Mouse (Mus musculus): ENCODE results near the gene Mdh1.

Mdh1 gene

DNA sequence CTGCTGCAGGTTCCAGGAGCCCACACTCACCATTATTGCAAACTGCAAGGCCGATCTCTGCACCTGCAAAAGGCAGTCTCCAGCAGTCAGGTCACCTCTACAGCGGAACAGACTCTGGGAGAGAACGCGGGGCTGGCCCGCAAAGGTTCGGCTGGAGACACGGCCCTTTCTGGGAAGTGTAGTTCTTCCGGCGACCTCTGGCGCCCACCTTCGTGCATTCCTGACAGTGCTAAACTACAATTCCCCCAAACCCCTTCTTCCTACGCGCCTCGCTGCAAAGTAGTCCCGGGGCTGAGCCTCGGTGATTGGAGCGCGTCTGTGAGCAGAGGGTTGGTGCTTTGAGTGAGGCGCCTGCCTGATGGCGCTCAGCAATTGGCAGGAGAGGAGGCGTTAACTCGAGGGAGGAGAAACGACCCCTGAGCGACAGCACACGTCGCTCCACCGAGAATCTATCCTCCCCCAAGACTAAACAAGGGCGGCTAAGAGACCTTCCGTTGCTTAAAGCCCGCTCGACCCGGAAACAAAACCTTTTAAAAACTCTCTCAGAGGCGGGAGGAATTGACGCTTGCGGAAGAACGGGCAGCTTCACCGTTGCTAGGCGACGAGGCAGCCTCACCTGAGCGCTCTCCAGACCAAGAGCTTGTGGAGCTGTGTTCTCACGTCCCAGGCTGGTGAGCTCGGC lies at the start of gene Mdh1, which contains the start of gene Wdpcp:
Gene Mdh1, minus strand, starts transcription at position 668 of the 682 bp plus-strand sequence.
Gene Wdpcp, plus strand, starts transcription at position 536 of the 682 bp plus-strand sequence.
- peak; percentile 99 for DNase-seq

DNA sequence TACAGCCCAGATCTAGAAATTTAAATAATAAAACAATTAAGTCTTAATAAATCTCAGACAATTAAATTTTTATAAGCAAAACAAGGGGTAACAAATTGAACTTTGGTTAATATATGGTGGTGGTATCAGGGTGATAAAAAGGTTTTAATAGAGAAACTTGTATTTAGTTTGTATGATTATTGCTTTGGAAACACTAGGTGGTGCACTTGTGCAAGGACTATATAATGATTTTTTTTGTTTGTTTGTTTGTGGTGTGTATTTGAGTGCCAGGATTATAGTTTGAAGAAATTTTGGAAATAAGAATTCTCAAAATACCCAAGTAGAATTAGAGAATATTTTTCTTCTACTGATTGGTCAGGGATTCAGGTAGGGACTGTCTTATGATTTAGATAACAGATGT lies 43.7 kb upstream of the Mdh1 start:
- no peak for DNase-seq

DNA sequence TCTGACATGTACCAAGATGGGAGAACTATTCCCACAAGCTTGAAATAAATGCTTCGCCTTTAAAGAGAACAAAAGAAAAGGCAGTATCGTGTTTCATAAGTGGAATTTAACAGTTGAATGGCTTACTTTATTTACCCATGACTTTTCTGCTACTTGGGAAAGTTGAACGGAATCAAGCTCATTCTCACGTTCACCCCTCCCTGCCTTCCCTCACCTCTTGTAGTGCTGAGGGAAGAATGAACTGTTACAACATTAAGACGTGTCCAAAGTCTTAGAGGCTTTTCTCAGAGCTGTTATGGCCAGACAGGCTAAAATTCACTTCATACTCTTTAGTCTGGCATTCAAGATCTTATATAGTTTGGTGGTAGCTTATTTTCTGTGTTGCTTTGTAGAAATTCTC lies 30.3 kb upstream of the Mdh1 start:
- DNase-seq = no peak

DNA sequence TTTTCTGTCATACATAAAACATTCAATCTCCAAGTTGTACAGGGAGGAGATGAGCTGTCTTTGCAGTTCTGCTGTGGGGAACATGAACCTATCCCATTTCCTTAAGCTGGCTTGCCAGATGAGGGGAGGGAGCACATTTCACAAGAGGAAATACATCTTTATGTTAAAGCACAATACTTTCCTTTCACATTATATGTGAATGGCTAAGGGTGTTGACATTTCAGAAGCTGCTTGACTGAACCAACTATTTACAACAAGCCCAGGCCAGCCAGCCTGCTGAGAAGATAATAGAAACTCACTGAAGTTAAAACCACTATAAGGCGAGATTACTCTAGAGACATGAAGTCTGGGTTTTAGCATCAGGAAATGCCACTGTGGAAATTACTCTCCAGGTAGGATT lies 11.1 kb upstream of the Mdh1 start:
- DNase-seq = no peak

DNA sequence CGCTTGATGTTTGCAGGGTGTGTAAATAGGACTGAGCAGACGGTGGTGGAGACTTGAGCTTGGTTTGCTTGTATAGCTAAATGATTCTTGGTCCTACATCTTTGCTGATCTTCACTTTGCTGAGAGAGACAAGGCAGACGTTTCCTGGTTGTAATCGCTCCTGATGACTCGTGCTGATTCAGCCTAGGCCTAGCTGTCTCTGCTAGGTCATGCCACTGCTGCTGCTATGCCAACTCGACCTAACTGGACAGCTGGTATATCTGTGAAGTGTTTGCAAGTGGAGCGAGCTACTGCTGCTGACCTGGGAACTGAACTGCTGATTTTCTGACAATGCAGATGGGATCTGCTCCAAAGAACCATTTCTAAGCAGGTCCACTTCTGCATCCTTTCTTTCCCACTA lies 9.3 kb upstream of the Mdh1 start:
- no peak for DNase-seq

DNA sequence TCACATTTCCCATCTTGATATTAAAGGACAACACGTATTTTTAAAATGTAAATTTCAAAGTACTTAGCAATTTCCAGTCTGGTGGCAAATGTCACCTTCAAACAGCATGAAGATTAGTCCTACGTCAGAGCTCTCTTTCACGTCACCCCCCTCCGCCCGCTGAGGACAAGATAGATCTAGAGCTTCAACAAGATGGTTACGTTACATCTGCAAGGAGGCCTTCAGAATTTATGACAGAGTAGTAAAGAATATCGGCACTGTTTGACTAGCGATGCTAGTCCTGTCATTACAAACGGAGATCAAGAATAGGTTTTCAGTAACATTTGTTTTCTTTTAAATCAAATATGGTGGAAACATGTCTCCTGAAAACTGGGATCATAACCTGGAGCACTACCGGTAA lies 1.2 kb downstream of the Mdh1 start:
- peak; percentile 65 for DNase-seq

DNA sequence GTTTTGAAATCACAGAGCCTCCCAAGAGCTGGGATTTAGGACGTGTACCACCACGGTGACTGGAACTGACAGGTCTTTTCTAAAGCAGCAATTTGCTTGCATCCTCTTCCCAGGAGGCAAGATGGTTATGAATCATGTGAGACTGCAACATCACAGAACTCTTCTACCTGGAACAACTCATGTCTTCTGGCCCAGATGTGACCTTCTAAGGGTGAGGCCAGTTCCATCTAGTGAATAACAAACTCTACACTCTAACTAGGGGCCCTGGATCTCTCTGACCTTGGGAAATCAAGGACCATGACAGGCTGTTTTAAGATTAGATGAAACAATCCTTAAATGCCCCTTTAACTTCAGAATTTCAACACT lies 2.1 kb downstream of the Mdh1 start:
- DNase-seq = peak; percentile 36

DNA sequence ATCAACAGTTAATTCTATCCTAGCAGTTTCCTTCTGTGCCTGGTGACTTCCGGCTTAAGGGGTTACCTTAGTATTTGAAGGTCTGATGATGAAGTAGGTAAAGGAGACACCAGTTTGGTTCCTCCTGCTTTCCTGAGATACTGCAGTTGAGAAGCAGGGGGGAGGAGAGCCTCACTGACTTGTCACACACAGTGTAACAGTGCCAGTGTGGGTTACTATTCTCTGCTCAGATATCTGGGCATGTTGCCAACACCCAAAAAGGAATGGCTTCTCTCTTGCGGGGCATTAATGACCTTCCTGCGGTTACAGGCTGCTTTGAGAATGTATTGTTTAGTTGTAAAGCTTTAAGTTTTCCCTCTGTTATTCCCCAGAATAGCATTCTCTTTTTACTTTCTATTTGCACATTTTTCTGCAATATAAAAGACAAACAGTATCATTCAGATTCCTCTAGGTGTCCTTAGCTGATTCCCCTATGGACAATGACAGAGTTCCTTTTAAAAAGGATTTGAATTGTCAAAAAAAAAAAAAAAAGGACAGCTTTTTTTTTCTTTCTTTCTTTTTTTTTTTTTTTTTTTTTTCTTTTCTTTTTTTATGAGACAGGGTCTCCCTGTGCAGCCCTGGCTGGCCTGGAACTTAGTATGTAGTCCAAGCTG lies 2.6 kb downstream of the Mdh1 start:
- peak; percentile 45 for DNase-seq

DNA sequence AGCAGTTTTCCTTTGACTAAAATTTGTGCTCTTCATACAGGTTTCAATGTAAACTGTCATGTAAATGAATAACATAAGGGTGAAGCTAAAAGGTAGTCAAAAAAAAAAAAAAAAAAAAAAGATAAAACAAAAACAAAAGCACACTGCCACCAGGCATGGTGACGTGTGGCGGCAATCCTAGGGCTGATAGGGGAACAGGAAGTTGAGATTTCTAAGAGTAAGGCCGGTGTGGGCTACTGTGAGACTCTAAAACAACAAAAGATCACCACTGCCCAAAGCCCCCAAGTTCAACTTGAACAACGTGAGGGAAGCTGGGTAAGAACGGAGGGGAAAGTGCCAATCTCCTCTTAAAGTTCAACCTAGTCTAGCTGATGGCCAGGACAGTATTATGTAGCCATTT lies 3.2 kb downstream of the Mdh1 start:
- DNase-seq = no peak

DNA sequence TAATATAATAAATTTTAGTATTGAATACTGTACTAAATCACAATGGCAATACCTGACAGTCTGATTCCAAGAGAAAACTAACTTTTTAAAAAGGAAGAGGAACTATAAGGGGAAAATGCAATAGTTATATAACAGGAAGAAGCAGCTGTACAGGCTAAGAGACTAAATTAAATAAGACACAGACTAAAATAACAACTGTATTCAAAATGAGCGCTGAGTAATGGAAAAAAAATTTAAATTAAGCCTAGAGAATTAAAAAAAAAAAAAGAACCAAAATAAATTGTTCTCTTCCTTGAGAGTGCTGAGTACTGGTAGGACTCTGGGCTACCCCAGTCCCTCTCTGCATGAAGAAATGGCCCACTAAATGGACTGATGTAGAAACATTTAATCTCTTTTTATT lies 4.4 kb downstream of the Mdh1 start:
- no peak for DNase-seq

DNA sequence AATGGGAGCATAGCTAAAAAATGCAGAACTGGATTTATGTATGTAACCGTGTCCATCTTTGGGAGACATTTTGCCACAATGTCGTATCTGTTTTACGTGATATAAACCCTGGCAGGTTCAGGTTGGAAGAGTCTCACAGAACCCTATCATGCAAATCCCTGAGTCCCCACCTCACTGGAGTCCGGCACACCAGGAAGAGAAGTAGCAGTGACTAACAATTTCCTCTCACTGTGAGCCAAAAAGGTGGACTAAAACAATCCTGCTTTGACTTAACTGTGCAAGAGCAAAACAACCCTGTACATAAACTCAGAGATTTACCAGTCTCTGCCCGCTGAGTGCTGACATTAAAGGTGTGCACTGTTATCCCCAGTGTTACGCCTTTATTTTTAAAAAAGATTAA lies 5.2 kb downstream of the Mdh1 start:
- no peak for DNase-seq

DNA sequence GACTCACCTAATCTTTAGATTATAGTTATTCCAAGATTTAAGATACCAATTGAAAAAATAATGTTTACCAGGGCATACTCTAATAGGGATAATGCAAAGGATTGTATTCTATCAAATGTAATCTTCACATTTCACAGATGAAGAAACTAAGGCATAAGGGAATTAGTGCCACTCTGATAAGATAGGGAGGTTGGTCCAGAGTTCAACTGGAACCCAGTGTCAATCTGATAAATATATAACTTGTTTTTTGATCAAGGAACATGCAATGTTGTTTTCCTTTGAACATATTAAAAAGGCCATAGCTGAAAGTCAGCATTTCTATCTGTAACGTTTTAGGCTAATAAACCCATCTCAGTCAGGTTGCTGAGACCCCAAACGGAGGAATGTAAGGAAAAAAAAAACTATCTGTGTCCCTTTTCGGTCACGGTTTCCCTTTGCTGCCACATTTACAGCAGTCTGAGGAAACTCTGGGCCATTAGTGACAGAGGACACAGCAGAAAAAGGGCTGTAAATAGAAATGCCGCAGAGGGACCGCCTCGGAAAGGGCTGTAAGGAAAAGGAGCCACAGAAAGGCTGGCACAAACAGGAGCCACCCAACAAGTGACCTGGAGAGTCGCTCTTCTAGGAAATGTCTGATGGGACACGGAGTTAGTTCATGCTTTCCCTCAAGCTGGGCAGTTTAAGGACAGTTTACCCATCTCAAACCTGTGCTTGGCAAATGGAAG lies 7.3 kb downstream of the Mdh1 start:
- DNase-seq = no peak

DNA sequence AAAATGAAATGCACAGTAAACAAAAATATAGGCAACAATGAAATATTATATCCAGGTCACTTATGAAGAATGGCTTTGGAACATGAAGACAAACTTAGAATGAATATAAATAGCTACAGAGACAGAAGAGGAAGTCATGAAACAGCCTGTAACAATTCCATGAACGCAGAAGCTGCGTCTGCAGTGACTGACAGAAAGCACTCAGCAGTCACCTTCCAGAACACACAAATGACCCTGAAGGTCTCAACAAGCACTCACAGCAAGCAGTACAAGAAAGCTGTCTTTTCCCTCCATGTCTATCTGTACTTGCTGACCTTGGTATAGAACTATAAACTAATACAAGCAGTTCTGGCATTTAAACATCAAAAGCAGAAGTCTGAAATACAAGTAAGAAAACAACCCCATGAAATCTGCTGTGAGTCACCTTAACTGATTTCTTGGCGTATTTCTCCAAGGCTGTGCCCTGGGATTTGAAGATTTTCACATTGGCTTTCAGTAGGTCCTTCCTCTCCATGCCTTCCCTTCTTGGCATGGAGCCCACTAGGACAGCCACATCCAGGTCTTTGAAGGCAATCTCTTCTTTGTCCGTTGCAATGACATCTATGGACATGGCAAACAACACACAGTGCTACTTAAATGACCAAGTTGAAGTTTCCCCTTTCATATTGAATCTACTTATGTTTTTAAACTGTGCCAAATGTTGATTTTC lies 8.4 kb downstream of the Mdh1 start:
- no peak for DNase-seq

DNA sequence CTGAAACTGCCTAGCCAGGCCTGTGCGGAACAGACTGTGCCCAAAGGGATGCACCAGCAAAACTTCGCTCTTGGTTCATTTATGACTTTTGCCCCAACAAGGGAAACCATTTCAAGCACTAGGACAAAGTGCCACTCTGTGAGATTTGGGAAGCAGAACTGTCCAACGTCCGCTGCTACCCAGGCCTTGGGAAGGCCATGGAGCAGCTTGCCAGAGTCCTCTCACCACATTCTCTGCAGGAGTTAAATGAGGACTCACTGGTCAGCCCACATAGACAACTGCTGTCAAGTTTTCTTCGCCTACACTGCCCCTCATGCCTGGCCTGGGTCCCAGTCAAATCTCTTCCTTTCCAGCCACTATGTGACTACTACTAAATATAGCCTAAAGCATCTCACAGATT lies 10.8 kb downstream of the Mdh1 start:
- peak; percentile 53 for DNase-seq

DNA sequence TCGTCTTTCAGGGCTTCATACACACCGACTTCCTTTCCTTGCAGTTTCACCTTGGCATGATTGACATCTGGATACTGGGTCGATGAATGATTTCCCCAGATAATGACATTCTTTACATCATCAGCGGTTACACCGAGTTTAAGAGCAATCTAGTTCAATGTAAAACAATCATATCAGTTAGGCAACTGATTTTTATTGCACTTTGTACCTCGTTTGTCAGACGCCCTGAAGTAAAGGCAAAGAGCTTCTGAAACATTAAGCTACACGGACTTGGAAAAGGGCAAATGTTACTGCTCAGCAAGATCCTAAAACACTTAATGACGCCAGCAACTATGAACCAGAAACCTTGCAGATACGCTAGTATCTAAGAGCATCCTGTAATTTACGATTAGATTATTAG lies 12.4 kb downstream of the Mdh1 start:
- DNase-seq = no peak

DNA sequence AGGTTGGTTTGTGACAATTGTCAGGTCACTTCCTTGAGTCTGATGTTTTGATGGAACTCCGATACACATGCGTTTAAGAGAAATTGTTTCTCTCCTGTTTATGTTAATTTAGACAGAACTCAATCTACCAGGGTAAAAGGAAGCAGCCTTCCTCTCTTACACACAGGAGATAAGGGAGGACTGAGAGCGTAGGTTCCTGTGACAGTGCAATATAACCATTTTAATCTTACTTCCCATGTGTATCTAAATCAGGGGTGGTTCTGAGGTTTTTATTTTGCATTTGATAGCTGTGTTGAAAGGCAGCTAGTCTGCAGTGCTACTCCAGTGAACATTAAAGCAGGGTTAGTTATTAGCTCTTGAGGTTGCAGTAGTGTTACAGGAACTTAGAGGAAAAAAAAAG lies 20.1 kb downstream of the Mdh1 start:
- no peak for DNase-seq

DNA sequence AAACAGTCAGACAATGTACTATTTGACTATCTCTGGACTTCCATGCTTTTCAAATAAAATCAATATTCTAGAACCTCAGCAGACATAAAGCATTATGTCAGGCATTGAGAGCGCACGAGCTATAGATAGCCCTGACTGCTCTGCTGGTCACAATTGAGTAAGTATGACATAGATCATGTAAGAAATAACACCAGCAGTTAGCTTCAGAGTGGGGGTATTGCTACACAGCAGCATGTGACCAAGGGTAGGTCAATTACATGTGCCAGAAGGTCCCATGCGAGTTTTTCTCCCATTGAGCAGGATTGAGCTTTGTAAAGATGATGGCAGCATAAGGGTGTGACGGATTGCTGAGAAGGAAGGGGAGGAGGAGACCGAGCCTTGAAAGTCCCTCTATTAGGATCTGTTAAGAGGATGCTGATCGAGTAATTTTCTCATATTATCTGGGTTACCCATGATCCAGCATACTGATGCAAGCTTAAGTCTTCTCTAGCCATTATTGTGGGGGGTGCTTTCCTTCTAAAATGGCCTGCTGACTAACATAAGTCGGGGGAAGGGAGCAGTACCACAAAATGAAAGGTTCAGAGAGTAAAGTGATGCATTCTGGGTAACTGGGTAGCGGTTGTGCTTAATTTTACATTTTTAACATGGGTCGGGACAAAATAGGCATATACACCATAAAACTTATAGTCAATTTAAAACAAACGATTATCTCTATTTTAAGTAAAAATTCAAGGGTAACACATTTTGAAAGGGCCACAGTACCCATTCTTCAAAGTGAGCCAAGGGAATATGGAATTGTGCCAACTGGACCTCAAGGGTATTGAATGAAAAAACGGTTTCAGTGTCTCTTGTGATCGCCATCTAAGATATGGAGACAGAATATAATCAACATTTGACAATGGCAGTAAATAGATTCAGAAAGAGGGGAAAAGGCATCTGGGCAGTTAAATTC lies 21.7 kb downstream of the Mdh1 start:
- no peak for DNase-seq

DNA sequence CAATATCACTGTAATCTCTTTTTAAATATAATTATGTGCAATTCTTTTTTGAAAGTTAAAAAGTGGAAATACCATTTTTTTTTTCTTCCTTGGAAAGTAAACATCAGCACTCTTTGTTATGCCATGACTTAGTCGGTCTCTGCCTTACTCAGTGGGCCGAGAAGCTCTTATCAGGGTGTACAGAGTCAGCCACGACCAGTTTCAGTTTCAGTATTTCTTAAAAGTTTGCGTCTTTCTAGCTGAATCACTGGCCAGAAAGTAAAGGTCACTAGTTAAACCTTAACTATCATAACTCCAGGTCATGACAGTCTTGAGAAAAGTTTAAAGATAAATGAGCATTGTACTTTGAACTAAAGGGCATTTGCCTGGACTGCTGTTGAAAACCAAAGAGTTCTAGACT lies 22.4 kb downstream of the Mdh1 start:
- DNase-seq = peak; percentile 42

DNA sequence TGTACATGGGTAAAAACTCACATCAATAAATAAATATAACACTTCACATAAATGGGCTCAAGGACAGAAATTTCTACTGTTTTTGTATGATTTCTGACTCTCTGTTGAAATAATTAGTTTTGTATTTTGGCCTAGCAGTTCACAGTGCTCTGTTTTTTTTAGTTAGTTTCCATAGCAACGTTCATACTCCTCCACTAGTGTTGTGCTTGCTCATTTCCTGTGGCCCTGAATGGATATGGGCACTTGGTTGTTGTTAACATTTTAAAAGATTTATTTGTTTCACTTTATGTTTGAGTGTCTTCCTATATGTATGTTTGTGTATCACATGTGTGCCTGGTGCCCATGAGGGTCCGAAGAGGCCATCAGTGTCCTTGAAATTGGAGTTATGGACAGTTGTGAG lies 23.1 kb downstream of the Mdh1 start:
- no peak for DNase-seq

DNA sequence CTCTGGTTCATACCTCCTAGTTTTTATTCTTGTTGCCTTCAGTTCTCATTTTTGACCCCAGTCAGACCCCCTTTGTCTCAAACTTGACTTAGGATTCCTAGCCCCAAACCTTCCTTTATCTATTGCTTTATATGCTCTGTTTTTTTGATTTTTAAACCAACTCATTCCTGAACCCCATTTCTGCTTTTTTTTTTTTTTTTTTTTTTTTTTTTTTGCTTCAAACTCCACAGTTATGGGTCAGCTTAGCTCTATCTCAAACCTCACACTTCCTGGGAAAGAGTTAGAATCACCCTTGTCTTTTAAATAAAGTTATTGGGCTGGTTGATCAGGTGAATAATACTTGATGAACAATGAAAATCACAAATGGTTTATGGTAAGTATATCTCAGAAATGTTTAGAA lies 24.6 kb downstream of the Mdh1 start:
- no peak for DNase-seq

DNA sequence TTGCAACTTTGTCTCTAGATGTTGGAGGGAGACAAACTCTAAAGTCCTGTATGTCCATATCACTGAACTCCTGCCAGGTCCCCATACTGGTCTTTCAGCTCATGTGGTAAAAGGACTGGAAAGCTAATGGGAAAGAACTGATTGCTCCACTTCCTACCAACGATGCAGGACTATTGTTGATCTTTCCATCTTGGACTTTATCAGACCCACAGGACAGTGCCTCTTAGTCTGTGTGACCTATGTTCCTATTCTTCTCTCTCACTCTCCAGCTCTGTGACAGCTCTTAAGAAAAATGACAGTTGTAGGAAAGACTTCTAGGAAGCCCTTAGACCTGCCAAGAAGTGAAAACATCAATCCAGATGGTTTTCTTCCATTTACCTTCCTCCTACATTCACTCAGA lies 25.5 kb downstream of the Mdh1 start:
- DNase-seq = no peak

DNA sequence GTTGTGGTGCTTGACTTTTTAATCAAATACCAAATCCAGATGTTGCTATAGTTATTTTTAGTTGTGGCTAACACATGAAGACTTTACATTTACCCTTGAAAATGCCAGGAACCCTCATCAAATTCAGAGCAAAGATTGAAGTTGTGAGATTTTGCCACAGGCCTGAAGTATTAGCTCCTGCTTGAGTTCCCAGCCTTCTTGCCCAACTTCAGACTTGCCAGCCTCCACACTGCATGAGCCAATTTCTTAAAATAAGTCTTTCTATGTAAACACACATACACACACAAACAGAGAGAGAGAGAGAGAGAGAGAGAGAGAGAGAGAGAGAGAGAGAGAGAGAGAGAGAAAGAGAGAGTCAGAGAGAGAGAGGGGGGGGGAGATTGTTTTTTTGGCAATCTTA lies 26.2 kb downstream of the Mdh1 start:
- DNase-seq = no peak

DNA sequence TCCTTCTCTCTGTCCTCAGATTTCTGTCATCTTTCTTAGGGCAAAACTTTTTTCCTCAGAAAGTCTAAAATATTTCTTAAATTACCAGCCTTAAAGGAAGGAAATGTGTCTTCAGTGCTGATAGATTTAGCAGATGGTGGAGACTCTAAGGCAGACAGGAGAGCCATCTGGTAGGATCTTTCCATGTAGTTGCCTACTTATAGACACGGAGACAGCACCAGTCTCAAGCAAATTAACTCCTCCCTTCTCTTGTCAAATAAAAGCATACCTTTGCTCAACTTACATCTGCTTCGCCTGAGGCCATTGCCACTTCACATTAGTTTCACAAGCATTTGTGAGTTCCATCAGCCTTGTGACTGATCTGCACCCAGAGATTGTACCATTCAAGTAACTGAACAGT lies 27.1 kb downstream of the Mdh1 start:
- no peak for DNase-seq
